Mouse (Mus musculus) cortical plate, adult 2 months (tissue): ENCODE data around the gene Sult6b1. TPM values are rescaled to one million over a fixed set of nuclear protein-coding genes. Genes with fewer than 3 reads are reported as not detected.

ENCODE experiments used
- H3K27ac ChIP-seq: fragments of 200-500 bp; 2 replicates; pipeline ENCODE4 v1.5.1; 2012; ENCODE audit warnings: low read length, control low read depth, inconsistent platforms; ENCODE audit not compliant: insufficient read depth
- H3K4me1 ChIP-seq: fragments of 200-500 bp; 2 replicates; pipeline ENCODE4 v1.6.1; 2011; ENCODE audit warnings: low read length; ENCODE audit not compliant: control insufficient read depth, insufficient read depth
- H3K4me3 ChIP-seq: fragments of 200-500 bp; 2 replicates; pipeline ENCODE4 v1.5.1; 2011; ENCODE audit warnings: mild to moderate bottlenecking, low read length, control low read depth; ENCODE audit not compliant: insufficient read depth
- CTCF ChIP-seq: fragments of 200-500 bp; IDR thresholded peaks from 2 replicates; pipeline ENCODE4 v1.5.1; 2011; ENCODE audit warnings: mild to moderate bottlenecking, control low read depth, low read length; ENCODE audit not compliant: insufficient read depth; ENCODE audit errors: extremely low read depth
- POLR2A ChIP-seq: fragments of 200-500 bp; IDR thresholded peaks from 2 replicates; pipeline ENCODE4 v1.6.1; 2011; ENCODE audit warnings: mild to moderate bottlenecking, low read length, control low read depth; ENCODE audit not compliant: insufficient read depth; ENCODE audit errors: extremely low read depth
- polyA plus RNA-seq: library from polyadenylated mRNA; depleted of rRNA; stranded (reverse); fragments of >200 nt; gene quantifications from 2 replicates; pipeline ENCODE4 v1.2.3, GENCODE M21; 2012; rRNA removed

The Sult6b1 gene
- polyA plus RNA-seq, 1 experiment = 0.19 TPM

GRCm38 (mm10) chr17:78842271-78842928, 64.4 kb downstream of the Sult6b1 start:
- H3K27ac ChIP-seq = no peak overlapping the region
- no peaks in the 10 kb centered on the region for H3K4me1 ChIP-seq
- H3K4me3 ChIP-seq = no peak overlapping the region
- TF ChIP-seq CTCF = no peak
- no peak for TF ChIP-seq POLR2A

GRCm38 (mm10) chr17:78836056-78836455, 70.7 kb downstream of the Sult6b1 start:
- no peaks in the 10 kb centered on the region for H3K4me1 ChIP-seq
- no peak for TF ChIP-seq CTCF
- TF ChIP-seq POLR2A = no peak

GRCm38 (mm10) chr17:78834856-78835835, 71.6 kb downstream of the Sult6b1 start, which contains the start of the genes Heatr5b and Gpatch11:
TSS of gene Heatr5b (minus strand) at chr17:78835364.
TSS of gene Gpatch11 (plus strand) at chr17:78835567.
- TF ChIP-seq POLR2A (peak; percentile 76), CTCF (no peak)
- Histone ChIP-seq H3K4me3 (peak within 1 kb of the TSS; percentile 73), H3K4me1 (no peaks in the 10 kb centered on the region), H3K27ac (no peak within 1 kb of the TSS)

More at GRCm38 (mm10) chr17:78836056-78836455, 70.7 kb downstream of the Sult6b1 start:
- H3K27ac ChIP-seq = no peak overlapping the region
- peak overlapping the region; percentile 73 for H3K4me3 ChIP-seq

Other genes with a start within 250 kb of the Sult6b1 start
- gene Strn, start 169.8 kb downstream of the Sult6b1 start, polyA plus RNA-seq = 22.3 and 29.5 TPM in 2 replicates
- gene Heatr5b, start 71.6 kb downstream of the Sult6b1 start, polyA plus RNA-seq = 28.1 and 30.5 TPM in 2 replicates
- gene Gpatch11, start 71.4 kb downstream of the Sult6b1 start, polyA plus RNA-seq = 26.6 and 27.1 TPM in 2 replicates
- gene Eif2ak2, start 24.4 kb downstream of the Sult6b1 start, polyA plus RNA-seq = 2.4 and 2.9 TPM in 2 replicates
- gene Cebpzos, start 9.5 kb upstream of the Sult6b1 start, polyA plus RNA-seq = 41.0 and 41.7 TPM in 2 replicates
- gene Cebpz, start 30.1 kb upstream of the Sult6b1 start, polyA plus RNA-seq = 20.8 and 22.2 TPM in 2 replicates
- gene Ndufaf7, start 30.1 kb upstream of the Sult6b1 start, polyA plus RNA-seq = 50.6 and 58.1 TPM in 2 replicates
- gene Prkd3, start 113.8 kb upstream of the Sult6b1 start, polyA plus RNA-seq = 10.6 and 12.3 TPM in 2 replicates
- gene Qpct, start 144.9 kb upstream of the Sult6b1 start, polyA plus RNA-seq = 10.5 and 12.0 TPM in 2 replicates